Mouse (Mus musculus): ENCODE measurements around the gene Lbx1.

Lbx1 gene

GRCm38 (mm10) chr19:45235766-45236362 lies at the start of gene Lbx1:
Gene Lbx1 (minus strand): TSS chr19:45235812.
- in situ Hi-C loops (cut with MboI; ENCODE audit: unreplicated experiment in 2 of 2): no loop called here

- in situ Hi-C loops (cut with MboI; ENCODE audit: unreplicated experiment in 2 of 2): no loop called here
Measured at GRCm38 (mm10) chr19:45283302-45283701, 47.7 kb upstream of the Lbx1 start.

- in situ Hi-C loops (cut with MboI; ENCODE audit: unreplicated experiment in 2 of 2): loop anchor here in 1 of 2 experiments (5.0 kb wide), 1 partner anchor 156 kb away; no protein-coding TSS in a partner anchor
Measured at GRCm38 (mm10) chr19:45276196-45276595, 40.6 kb upstream of the Lbx1 start.

- in situ Hi-C loops (cut with MboI; ENCODE audit: unreplicated experiment in 2 of 2): no loop called here
Measured at GRCm38 (mm10) chr19:45271986-45272385, 36.4 kb upstream of the Lbx1 start.

- in situ Hi-C loops (cut with MboI; ENCODE audit: unreplicated experiment in 2 of 2): no loop called here
Measured at GRCm38 (mm10) chr19:45262995-45263394, 27.4 kb upstream of the Lbx1 start.

- in situ Hi-C loops (cut with MboI; ENCODE audit: unreplicated experiment in 2 of 2): no loop called here
Measured at GRCm38 (mm10) chr19:45257414-45258326, 22.1 kb upstream of the Lbx1 start.

GRCm38 (mm10) chr19:45254806-45255205 lies 19.2 kb upstream of the Lbx1 start:
- in situ Hi-C loops (cut with MboI; ENCODE audit: unreplicated experiment in 2 of 2): no loop called here

- in situ Hi-C loops (cut with MboI; ENCODE audit: unreplicated experiment in 2 of 2): no loop called here
Measured at GRCm38 (mm10) chr19:45252436-45252835, 16.8 kb upstream of the Lbx1 start.

- in situ Hi-C loops (cut with MboI; ENCODE audit: unreplicated experiment in 2 of 2): no loop called here
Measured at GRCm38 (mm10) chr19:45248691-45249090, 13.1 kb upstream of the Lbx1 start.

GRCm38 (mm10) chr19:45243918-45244700 lies 8.5 kb upstream of the Lbx1 start:
- in situ Hi-C loops (cut with MboI; ENCODE audit: unreplicated experiment in 2 of 2): no loop called here

- in situ Hi-C loops (cut with MboI; ENCODE audit: unreplicated experiment in 2 of 2): no loop called here
Measured at GRCm38 (mm10) chr19:45243264-45243602, 7.6 kb upstream of the Lbx1 start.

GRCm38 (mm10) chr19:45242348-45243263 lies 7.0 kb upstream of the Lbx1 start:
- in situ Hi-C loops (cut with MboI; ENCODE audit: unreplicated experiment in 2 of 2): no loop called here

- in situ Hi-C loops (cut with MboI; ENCODE audit: unreplicated experiment in 2 of 2): no loop called here
Measured at GRCm38 (mm10) chr19:45242017-45242347, 6.4 kb upstream of the Lbx1 start.

- in situ Hi-C loops (cut with MboI; ENCODE audit: unreplicated experiment in 2 of 2): no loop called here
Measured at GRCm38 (mm10) chr19:45240026-45240425, 4.4 kb upstream of the Lbx1 start.

GRCm38 (mm10) chr19:45239191-45239590 lies 3.6 kb upstream of the Lbx1 start:
- in situ Hi-C loops (cut with MboI; ENCODE audit: unreplicated experiment in 2 of 2): no loop called here

GRCm38 (mm10) chr19:45237665-45238209 lies 2.1 kb upstream of the Lbx1 start:
- in situ Hi-C loops (cut with MboI; ENCODE audit: unreplicated experiment in 2 of 2): no loop called here

- in situ Hi-C loops (cut with MboI; ENCODE audit: unreplicated experiment in 2 of 2): no loop called here
Measured at GRCm38 (mm10) chr19:45237099-45237498, 1.5 kb upstream of the Lbx1 start.

- in situ Hi-C loops (cut with MboI; ENCODE audit: unreplicated experiment in 2 of 2): no loop called here
Measured at GRCm38 (mm10) chr19:45236363-45236942, 841 bp upstream of the Lbx1 start.

- in situ Hi-C loops (cut with MboI; ENCODE audit: unreplicated experiment in 2 of 2): no loop called here
Measured at GRCm38 (mm10) chr19:45235331-45235741, 276 bp downstream of the Lbx1 start.

GRCm38 (mm10) chr19:45234771-45235231 lies 811 bp downstream of the Lbx1 start:
- in situ Hi-C loops (cut with MboI; ENCODE audit: unreplicated experiment in 2 of 2): no loop called here

Measured in v-Abl transformed pro-B cells (cell line).